Mouse (Mus musculus) 3T3-L1 (cell line): Measurements from ENCODE around the gene Gzmm.

Source experiments
- DNase-seq: peaks from one replicate; pipeline ENCODE4 v3.0.0-alpha.2; 2015; ENCODE audit warnings: low read depth, low spot score

Gzmm gene

DNA sequence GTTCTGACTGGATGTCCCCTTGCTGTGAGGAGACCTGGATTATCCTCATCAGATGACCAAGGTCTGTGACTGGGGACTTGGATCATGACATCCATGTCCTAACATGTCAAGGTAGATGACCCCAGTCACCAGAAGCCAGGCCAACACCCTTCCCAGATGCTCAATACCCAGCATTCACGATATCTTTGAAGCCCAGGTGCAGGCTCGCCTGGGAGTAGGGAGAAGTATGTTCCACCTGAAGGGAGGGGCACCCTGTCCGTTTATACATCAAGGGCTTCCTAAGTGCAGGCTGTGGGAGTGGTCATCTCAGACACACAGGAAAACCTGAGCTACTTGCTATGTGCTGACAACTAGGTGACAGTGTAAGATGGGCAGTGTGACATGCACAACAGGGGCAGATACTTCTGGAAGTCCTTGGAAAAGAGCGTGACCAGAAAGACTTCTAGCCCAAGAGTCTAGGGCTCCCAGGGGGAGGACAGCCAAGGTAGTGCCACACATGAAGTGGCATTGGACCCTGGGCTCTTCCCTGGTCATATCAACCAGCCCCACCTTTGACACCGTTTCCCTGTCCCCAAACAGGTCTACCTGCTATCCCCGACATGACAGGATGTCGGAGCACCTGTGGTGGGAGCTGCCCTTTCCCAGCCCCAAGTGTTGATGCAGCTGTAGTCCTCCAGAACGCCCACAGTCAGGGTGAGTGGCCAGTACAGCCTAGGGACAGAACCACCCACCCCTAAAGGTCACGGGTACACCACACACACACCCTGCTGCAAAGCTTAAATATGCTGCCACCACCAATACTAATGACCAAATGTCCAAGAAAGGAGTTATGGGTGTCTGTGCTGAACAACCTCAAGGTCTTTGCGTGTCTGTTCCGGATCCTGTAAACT is 8.0 kb upstream of the Gzmm start:
- no peak for DNase-seq

- peak; percentile 97 for DNase-seq
These were observed 7.1 kb upstream of the Gzmm start, which contains the start of gene Cdc34 for GRCm38 (mm10) chr10:79681591-79682245. Gene Cdc34, plus strand, starts transcription at chr10:79682195.

DNA sequence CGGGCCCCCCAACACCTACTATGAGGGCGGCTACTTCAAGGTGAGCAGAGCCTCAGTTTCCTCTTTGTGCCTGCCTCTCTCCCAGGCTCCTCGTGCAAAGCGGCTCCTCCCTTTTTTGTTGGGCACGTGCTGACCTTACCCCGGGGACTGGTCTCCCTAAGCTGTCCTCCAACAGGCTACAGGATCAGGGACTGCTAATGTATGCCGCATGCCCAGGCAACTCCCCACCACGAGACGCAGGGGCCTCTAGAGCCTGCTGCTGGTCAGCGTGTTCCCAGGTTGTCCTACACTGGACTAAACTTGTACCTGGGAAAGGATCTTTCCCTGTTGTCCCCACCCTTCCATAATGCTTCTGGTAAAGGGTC is 6.3 kb upstream of the Gzmm start:
- DNase-seq, result no peak

DNA sequence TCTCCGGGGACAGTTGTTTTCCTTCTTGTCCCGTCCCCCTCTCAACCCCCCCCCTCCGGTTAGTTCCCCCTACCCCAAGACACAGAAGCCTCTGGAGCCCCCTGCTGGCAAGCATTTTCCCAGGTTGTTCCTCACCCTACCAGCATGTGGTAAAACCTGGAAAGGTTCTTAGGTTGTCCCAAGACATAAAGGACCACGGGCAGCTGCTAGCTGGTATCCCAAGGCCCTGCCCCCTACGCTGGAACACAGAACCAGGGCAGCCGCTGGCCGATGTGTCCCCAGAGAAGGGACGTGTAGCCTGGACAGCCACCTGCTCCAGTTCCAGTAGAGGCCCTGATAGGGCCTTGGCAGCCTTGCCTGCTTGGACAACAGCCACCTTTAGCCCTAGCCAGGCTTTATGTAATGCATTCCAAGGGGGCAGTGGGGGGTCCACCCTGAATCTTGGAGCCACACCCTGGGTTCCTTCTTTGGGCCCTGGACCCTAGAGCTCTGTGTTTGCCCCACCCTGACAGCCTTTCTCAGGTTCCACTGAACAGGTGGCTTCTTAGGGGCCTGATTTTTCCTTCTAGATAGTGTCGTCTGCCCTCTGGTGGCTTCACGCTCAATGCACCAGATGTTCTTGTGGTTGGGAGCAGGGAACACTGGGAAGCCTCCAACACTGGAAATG is 5.8 kb upstream of the Gzmm start:
- peak; percentile 83 for DNase-seq

DNA sequence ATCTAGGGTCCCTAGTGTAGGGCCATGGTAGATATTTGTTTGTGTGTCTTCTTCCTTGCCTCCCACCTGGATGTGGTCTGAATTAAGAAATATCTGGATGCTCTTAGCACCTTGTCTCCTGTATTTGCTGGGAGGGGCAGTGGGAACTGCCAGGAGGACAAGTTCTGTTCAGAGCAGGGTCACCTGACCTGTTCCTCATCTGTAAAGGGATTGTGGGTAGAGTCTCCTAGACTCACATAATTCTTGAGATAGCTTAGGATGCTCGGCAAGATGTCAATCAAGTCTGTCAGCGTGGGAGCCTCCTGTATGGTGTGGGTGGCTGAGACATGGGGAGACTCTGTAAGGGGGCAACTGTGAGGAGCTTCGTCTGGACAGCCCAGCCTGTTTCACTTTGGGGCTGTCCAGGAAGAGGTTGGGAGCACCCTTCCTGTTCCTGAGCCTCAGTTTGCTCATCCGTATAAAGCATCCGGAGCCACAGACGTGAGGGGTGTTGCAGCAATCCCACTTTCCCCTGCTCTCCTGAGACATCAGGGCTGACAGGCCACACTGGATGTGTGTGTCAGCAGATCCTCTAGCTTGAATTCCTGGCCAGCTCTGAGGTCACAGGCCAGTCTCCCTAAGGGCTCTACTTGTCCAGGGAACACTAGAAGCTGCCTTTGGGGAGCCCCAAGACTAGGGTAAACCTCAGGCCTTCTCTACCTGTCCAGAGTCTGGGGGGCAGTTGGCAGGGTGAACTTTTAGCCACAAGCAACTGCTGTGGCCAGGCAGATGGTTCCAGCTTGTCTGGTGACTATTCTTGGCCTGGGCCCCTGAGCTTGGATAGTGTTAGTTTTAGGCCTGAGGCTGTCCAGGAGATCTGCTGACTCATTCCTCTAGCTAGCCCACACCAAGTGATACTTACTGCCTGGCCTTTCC is 4.8 kb upstream of the Gzmm start:
- peak; percentile 91 for DNase-seq

DNA sequence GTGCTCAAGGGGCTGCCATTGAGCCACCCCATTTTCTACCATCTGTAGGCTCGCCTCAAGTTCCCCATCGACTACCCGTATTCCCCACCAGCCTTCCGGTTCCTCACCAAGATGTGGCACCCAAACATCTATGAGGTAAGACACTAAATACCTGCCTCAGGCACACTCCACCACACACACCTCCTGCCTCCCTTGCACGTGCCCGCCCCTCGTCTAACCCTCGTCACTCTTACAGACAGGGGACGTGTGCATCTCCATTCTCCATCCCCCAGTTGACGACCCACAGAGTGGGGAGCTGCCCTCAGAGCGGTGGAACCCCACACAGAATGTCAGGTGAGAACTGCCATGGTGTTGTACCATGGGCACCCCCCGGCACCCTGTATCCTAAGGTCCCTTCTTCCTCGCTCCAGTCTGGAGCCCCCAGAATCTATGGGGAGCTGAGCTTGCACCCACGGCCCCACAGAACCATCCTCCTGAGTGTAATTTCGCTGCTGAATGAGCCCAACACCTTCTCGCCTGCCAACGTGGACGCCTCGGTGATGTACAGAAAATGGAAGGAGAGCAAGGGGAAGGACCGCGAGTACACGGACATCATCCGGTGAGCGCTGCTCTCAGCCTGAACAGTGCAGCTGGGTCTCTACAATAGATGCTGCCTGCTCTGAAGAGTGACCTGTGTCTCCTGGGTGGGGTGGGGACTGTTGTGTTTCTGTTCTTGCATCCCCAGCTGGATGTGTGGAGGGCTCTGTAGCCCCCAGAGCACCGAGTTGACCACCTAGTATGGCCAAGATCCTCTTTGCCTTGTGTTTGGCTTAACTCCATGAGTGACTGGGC is 3.8 kb upstream of the Gzmm start:
- no peak for DNase-seq

- DNase-seq, result no peak
These were observed 2.6 kb upstream of the Gzmm start for GRCm38 (mm10) chr10:79686219-79686618.

- no peak for DNase-seq
These were observed 2.1 kb upstream of the Gzmm start for GRCm38 (mm10) chr10:79686691-79687090.

DNA sequence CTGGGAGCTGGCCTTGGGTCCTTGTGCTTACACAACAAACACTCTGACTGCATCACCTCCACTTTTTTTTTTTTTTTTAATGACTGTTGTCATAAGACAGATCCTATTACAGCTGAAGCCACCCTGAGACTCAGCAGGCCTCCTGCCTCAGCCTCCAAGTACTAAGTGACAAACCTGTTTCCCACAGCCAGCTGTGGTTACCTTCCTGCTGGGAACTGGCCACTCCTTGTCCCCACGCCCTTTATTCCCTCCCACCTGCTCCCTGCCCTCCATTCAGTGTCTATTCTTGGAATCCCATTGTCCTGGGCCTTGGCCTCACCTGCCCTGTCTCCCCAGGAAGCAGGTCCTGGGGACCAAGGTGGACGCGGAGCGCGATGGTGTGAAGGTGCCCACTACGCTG is 1.3 kb upstream of the Gzmm start:
- no peak for DNase-seq

GRCm38 (mm10) chr10:79689178-79689577 is 358 bp downstream of the Gzmm start:
- DNase-seq, result no peak

DNA sequence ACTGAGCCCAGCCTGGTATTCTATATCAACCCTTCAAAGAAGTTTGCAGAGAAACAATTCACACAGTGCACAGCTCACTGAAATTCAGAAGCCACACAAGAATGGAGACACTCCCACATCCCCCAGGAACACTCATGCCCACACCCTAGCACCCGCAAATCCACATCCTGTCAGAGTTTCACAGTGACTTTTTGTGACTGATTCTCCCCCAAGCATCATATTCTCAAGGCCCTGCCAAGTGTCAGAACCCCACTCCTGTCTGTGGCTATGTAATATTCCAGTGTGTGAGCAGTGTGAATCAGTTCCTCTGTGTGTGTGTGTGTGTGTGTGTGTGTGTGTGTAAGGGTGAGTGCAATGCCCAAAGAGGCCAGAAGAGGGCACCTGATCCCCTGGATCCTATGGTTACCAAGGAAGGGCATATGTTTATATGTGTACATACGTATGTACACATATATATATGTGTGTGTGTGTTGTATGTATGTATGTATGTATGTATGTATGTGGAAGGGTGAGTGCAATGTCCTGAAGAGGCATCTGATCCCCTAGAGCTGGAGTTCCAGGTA is 3.2 kb downstream of the Gzmm start:
- no peak for DNase-seq

DNA sequence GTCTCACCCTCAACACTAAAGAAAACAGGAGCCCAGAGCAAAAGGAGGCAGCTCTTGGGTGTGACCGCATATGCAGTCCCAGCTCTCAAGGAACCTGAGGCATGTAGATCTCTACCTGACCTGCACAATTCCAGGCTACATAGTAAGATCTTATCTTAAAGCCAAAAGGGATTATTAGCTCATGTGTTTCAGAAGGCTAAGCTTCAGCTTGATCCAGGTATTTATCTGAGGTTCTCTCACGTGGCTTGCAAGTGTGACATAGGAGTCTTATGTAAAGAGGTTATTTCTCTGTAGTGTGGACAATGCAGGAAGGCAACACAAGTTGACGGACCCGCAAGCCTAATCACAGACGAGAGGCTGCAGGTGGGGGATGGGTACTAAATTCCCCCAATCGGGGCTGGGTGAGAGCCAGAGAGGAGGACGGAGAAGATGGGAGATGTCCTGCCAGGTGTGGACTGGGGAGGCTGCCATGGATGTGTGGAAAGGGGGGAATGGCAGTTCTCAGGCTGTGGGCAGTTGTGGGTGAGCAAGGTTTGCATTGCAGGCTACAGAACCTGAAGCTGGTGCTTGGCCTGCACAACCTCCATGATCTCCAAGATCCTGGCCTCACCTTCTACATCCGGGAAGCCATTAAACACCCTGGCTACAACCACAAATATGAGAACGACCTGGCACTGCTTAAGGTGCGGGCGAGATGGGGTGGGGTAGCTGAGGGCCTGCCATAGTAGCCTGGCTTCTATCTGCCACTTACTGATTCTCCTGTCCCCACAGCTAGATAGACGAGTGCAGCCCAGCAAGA is 5.0 kb downstream of the Gzmm start:
- DNase-seq, result no peak

DNA sequence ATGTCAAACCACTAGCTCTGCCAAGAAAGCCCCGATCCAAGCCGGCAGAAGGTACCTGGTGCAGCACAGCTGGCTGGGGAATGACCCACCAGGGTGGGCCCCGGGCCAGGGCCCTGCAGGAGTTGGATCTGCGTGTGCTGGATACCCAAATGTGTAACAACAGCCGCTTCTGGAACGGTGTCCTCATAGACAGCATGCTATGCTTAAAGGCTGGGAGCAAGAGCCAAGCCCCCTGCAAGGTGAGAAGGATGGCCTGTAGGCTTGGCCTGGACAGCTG is 5.5 kb downstream of the Gzmm start:
- no peak for DNase-seq

DNA sequence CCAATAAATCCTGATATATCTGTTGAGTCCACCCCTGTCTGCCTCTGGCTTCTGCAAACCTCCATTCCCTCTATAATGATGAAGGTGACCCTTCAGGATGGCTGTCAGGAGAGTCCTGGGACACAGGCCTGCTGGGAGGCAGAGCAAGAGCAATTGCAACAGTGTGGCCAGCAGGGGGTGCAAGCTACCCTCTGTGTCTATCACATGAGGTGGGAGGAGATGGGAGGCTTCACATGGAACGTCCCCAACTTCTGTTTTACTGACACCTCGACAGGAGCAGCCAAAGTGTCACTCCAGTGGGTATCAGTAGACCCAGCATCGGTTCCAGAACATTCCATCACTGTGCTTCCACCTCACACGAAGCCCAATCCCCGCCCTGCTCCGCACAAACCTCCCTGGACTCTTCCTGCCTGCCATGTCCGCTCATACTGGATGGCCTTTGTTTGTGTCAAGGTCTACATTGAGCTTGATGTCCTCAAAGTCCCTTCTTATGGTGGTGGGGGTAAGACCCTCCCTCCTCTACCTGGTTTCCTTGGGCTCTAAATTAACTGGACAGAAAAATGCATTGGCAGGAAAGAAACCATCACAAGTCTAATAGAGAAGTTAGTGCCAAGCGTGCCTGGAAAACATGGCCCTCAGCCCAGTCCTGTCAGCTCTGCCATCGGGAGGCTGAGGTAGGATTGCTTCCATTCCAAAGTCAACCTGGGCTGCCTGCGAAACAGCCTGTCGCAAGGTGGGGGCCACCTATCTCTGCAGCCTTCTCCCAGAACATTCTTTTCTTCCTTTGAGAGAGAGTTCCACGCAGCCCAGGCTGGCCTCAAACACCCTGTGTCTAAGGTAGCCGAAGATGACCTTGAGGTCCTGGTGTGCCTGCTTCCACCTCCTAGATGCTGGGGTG is 6.7 kb downstream of the Gzmm start:
- DNase-seq, result peak; percentile 83

- peak; percentile 71 for DNase-seq
These were observed 7.4 kb downstream of the Gzmm start for GRCm38 (mm10) chr10:79696129-79696651.

DNA sequence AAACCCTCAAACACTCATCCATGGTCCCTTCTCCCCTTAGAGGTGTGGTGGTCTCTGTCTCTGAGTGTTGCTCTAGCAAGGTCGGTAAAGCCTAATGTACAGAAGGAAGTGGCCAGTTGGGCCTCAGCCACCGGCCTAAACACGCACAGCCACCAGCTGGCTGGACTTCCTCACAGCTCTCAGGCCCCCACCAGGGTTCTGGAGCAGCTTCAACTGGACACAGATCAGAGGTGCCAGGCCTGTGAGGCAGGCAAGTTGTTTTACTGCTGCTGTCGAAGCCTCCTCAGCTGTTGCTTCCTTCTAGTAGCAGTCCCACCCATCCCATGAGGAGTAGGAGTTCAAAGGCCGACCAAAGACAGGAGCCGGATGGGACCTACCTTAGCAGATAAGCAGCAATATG is 9.1 kb downstream of the Gzmm start:
- no peak for DNase-seq

DNA sequence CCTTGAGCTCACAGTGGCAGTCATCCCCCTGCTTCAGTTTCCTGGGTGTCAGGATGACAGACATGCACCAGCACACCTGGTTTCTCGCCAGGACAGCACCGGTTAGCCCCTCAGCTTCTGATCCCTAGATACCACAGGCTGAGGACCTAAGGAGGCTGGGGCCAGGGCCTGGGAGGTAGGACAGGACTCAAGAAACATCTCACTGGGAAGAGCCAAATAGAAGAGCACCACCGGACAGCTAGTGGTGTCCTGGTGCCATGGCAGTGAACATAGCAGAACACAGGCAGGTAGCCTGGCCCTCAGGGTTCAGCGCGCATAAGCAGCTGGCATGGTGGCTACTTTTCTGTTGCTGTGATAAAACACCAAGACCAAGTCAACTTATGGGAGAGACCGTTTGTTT is 9.6 kb downstream of the Gzmm start:
- DNase-seq, result no peak

GRCm38 (mm10) chr10:79700676-79701075 is 11.9 kb downstream of the Gzmm start:
- DNase-seq, result no peak
